Mouse (Mus musculus) thymus, postnatal 4 days (tissue): Measurements from ENCODE around the gene Lpcat1.

ENCODE experiments used
- DNase-seq: peaks from one replicate; pipeline ENCODE4 v3.0.0; 2021

The Lpcat1 gene

GRCm38 (mm10) chr13:73477841-73478240 is 10.8 kb downstream of the Lpcat1 start:
- no peak for DNase-seq

- no peak for DNase-seq
Observed at GRCm38 (mm10) chr13:73482476-73482875, 15.5 kb downstream of the Lpcat1 start.

GRCm38 (mm10) chr13:73483331-73483730 is 16.3 kb downstream of the Lpcat1 start:
- DNase-seq, result no peak

DNA sequence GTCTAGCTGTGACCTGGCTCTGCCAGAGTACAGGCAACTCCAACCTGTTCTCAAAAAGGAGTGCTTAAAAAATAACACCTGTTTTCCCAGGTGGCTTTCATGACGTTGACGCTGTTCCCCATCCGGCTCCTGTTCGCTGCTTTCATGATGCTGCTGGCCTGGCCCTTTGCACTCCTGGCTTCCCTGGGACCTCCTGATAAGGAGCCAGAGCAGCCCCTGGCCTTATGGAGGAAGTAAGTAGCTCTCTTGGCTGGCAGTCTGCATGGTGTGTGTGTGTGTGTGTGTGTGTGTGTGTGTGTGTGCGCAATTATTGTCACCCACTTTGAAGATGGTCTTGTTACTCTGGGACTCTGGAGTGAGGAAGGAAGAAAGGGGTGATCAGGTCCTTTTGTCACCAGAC is 17.2 kb downstream of the Lpcat1 start:
- no peak for DNase-seq

GRCm38 (mm10) chr13:73488105-73488504 is 21.1 kb downstream of the Lpcat1 start:
- no peak for DNase-seq

DNA sequence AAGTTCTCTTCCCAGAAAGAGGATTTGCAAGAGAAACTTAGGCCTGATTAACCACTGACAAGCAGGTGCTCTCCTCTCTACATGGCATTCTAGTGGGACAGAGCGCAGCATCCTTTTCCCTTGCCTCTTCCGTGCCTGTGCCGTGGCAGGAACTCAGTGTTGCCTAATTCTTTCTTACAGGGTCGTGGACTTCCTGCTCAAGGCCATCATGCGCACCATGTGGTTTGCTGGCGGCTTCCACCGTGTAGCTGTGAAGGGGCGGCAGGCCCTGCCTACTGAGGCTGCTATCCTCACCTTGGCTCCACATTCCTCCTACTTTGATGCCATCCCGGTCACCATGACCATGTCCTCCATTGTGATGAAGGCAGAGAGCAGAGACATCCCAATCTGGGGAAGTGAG is 21.7 kb downstream of the Lpcat1 start:
- DNase-seq, result no peak

GRCm38 (mm10) chr13:73489986-73490385 is 23.0 kb downstream of the Lpcat1 start:
- DNase-seq, result no peak

GRCm38 (mm10) chr13:73490564-73491170 is 23.7 kb downstream of the Lpcat1 start:
- DNase-seq, result no peak

DNA sequence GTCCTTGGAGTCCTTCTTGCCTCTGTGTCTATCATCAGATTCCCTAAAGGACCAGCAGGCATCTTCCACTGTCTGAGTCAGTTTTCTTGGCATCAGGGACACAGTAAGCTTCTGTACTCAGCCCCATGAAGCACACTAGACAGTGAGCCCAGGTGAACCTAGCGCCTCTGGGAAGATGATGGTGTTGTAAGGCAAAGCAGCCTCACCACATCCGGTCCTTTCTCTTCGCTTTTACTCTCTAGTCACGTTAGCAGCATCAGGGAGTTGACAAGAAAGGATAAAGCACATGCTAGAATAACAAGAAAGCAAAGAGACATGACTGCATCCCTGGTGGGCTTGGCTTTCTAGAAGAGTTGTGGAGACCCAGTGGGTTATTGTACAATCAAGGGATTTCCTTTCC is 26.2 kb downstream of the Lpcat1 start:
- DNase-seq, result no peak

DNA sequence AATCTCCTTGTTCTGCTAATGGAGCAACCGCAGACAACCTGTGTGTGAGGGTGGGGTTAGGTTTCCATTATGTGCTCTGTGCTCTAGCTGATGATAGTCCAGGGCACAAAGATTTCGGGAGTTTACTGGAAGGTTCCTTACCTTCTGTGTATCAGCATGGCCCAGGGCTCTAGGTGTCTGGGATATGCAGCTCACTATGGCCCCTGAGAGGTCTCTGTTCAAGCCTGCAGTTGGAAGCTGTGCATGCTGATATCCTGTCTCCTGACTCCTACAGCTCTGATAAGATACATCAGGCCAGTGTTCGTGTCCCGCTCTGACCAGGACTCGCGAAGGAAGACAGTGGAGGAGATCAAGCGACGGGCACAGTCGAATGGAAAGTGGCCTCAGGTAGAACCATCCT is 27.5 kb downstream of the Lpcat1 start:
- DNase-seq, result no peak

DNA sequence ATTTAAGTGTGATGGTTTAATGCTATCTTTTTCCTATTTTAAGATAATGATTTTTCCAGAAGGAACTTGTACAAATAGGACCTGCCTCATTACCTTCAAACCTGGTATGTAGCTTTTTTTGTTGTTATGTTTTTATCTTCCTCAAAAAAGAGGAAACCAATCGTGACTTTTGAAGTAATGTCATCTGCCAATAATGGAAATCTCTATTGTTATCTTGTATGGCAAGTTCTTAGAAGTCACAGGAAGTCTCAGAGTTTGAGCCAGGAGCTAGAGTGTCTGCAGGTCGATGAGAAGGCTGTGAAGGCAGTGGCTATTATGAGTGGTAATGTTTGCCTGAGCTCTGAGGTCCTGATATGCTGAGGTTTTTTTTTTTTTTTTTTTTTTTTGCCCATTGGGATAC is 29.1 kb downstream of the Lpcat1 start:
- DNase-seq, result no peak

DNA sequence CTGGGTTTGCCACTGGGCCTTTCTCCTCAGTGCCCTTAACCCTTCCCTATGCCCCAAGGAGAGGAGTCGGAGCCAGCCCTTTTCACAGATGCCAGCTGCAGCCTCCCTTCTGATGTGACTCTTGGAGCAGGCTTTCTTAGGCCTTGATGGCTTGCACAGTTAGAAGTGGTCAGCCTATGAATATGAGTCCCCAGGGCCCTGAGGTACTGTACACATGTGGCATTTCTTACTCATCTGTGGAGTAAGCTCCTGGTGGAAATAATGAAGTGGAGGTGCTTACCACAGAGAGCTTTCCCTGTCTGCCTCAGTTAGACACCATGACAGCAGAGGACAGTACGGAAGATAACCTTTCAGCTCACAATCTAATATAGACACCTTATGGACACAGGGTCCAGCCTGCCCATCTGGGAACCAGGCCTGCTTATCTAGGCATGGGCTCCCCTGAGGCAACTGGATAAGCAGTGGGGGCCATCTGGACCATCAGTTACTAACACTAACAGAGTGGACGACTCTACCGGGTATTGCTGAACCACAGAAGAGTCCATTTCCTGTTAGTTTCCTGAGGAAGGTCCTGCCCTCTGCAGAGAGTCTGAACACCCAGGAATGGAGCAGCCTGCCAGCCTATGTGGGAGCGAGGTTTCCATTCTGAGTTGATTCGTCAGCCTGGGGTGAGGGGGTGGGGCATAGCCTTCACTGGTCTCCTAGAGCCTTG is 33.1 kb downstream of the Lpcat1 start:
- DNase-seq, result no peak

DNA sequence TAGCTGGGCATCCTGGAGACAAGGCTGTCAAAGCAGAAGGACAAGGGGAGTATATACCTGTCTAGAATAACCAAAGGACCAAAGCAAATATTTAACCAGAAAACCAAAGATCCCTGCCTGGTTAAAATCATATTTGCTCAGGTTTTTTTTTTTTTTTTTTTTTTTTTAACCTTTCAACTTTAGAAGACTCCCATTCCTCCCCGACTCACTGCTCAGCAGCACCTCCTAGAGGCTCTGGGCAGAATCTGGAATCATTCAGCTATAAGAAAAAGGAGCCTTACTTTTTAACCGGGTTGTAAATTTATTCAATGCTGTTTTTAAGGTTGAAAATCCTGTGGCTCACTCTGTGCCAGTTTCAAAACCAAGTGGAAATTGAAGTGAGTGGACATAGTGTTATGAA is 35.7 kb downstream of the Lpcat1 start:
- DNase-seq, result peak; percentile 67

DNA sequence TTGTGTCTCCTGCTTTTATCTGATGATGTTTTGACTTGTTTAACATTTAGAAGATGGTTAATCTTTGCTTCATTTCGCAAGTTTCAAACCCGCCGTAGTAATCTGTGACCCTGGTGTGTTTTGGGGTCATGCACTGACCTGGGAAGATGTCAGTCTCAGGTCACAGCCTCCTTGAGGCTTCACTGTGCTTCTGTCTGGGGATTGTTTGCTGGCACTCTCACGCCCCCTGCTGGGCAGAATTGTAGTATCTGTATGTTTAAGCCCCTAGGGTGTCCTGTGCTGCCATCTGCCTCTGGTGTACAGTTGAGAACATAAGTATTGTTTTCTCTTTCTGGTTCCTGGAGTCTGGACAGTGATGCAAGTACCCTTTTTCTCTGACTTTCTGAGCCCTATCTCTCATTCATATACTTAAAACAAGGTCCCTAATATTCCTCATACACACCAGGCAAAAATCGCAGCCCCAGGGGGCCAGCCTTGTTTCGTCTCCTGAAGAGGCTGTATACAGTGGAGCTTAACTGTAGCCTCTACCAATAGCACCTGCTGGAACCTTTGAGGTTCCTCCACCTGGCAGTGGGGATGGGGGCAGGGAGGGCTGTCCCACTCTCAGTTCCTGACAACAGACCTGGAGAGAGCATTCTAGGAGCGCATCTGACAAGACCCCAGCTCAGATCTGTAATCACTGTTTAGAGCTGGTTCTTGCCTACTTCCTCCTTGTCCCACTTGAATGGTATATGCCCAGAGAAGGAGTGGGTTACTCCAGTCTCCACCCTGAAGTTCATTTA is 38.9 kb downstream of the Lpcat1 start:
- peak; percentile 92 for DNase-seq

- DNase-seq, result no peak
Observed at GRCm38 (mm10) chr13:73508817-73509550, 42.0 kb downstream of the Lpcat1 start.

GRCm38 (mm10) chr13:73509869-73510268 is 42.9 kb downstream of the Lpcat1 start:
- DNase-seq, result no peak

- DNase-seq, result peak; percentile 82
Observed at GRCm38 (mm10) chr13:73512776-73513673, 46.0 kb downstream of the Lpcat1 start.

- no peak for DNase-seq
Observed at GRCm38 (mm10) chr13:73516886-73517285, 49.9 kb downstream of the Lpcat1 start.

DNA sequence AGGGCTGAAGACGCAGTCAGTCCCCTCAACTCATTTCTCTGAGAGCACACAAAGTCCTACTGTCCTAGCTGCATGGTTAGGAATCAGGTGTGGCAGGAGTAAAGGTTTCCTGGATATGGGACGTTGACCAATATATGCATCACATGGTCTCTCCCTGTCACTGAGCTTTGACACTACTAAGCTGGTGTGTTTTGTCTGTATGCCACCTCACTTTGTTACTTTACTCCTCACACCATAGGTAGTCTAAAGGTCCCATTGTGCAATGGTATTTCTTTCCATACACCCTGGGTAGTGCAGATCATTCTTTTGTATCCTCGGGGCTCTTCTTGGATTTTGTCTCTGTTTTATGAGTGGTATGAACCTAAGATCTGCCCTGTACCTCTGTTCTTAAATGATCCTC is 66.7 kb downstream of the Lpcat1 start:
- DNase-seq, result no peak

DNA sequence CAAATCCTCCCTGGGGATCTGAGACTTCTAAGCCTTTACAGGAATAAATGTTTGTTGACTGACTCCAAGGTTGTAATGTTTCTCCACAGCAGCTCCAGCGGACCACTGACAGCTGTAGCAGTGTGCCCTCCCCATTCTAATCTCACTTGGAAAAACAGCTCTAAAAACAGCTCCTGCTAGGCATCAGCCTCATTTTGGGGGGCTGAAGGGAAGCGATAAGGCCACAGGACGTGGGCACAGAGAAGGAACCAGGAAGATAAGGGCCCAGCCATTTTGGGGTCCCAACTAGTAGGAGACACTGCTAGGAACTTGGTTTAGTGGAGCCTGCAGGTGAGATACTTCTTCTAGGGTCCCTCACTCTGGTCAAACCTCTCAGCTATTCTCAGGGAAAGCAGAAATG is 68.3 kb downstream of the Lpcat1 start:
- no peak for DNase-seq

DNA sequence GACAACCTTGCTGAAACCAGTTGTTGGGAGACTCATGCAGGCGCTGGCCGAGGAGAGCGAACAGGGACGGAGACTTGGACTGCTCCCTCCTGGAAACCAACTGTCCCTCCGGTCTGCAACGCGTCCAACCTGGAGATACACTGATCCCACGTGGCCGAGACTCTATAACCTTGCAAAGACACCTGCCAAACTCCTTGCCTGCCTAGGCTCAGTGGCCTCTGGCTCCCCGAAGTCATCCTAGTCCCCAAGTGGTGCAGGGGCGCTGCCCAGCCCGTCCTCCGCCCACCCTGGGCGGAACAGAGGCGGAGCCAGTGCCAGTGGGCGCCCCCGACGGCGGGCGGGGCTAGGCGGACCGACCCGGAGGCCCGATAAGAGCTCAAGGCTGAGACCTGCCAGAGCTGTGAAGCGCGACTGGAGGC is 69.4 kb downstream of the Lpcat1 start, which contains the start of gene Slc6a3:
TSS of gene Slc6a3 (plus strand) at position 345 of the 419 bp plus-strand sequence.
- peak; percentile 48 for DNase-seq

DNA sequence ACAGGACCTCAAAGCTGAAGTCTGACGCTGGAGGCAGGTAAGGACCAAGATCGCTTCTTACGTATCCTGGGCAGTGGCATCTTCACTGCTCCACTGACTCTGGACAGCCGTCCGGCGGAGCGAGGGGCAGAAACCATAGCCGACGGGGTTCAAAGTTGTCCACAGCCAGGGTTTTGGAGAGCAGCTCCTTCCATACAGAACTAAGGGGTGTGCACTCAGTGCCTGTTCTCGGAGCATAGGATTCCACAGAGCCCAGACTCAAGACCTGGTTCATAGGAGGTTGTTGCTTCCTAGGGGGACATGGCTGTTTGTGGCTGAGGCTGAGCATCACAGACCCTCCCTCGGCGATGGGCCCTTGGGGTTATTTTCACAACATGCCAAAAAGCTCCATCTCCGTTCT is 69.8 kb downstream of the Lpcat1 start:
- DNase-seq, result no peak
